Mouse (Mus musculus): ENCODE measurements around the gene Snrpd2. TPM values are rescaled to one million over a fixed set of nuclear protein-coding genes. Genes with fewer than 3 reads are reported as not detected.

The Snrpd2 gene
- 131 and 141 TPM in 2 replicates for polyA plus RNA-seq (2015; fragmentation: Nextera tagmentation; extraction: Ambion mirVana)

DNA sequence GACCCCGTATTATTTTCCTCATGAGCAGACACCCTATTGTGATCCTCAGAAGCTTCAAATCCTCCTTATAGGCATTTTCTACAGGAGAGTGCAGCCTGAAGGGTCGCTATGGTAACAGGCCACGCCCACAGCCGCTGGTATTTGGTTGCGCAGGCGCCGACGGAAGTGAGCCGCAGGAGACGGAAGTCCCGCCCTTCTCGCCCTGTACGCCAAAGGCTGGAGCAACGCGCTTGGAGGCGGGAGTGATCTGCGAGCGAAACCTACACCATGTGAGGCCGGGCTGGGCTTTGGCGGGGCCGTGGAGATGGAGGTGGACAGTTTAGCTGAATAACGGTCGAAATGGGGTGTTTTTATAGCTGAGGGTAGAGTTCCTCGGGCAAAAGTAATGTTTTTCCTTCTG is at the start of gene Snrpd2:
Gene Snrpd2, plus strand, starts transcription at position 97 of the 400 bp plus-strand sequence.
- Histone ChIP-seq H3K4me1 (peaks cover 17% of the 10 kb centered on the region), H3K9me3 (no peaks in the 10 kb centered on the region), H3K4me2 (peak within 1 kb of the TSS; percentile 69), H3K9ac (peak within 1 kb of the TSS; percentile 65), H3K27me3 (replicated peaks) (no peaks in the 10 kb centered on the region), H3K4me3 (replicated peaks) (peak within 1 kb of the TSS; percentile 65), H3K27ac (peak within 1 kb of the TSS; percentile 80), H3K36me3 (peaks cover 8% of the 10 kb centered on the region; the same call in 1 of the 2 replicates)
- under 1% methylated on average over 24 of the region's 24 CpGs for WGBS
- ATAC-seq (ENCODE audit: insufficient read depth, low FRiP score, low read depth): peak; percentile 89

DNA sequence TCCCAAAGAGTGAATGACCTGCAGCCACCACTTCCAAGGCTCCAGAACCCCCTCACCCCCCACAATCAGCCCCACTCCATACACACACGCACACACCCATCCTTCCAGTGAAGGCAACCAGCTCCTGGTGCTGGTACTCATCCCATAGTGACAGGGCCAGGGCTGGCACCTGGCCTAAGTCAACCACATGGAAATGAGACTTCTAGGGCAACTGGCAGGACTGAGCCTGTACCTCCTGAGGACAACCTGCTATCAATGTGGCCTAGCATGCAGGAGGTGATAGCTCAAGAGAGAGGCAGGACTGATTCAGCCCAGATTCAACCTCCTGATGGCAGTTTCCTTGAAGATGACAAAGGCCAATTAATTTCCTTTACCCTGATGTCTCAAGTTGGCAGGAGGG is 49.2 kb upstream of the Snrpd2 start:
- H3K27me3 ChIP-seq (replicated peaks): no peaks in the 10 kb centered on the region
- no peak overlapping the region for H3K4me2 ChIP-seq
- H3K36me3 ChIP-seq: no peaks in the 10 kb centered on the region
- H3K4me3 ChIP-seq (replicated peaks): no peak overlapping the region
- H3K4me1 ChIP-seq: peaks cover 18% of the 10 kb centered on the region
- 79% methylated on average over 1 of the region's 1 CpGs for WGBS
- H3K9me3 ChIP-seq: no peaks in the 10 kb centered on the region
- no peak overlapping the region for H3K27ac ChIP-seq
- ATAC-seq (ENCODE audit: insufficient read depth, low FRiP score, low read depth): no peak
- no peak overlapping the region for H3K9ac ChIP-seq

DNA sequence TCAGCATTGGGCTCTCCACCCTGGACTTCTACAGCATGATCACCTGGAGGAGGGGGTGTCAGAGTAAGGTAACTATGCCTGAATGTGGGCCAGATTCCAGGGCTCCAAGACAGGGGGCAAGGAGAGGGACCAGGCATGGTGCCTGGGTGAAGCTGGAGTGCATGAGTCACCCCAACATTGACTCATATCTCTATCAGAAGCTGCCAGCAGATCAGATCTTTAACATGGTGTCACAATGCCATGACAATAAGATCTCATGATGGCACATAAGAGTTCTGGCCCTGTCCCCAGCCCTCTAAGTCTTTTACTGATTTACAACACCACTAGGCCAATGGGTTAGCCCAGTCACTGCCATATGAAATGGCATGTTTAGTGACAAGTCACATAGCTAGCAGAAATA is 45.8 kb upstream of the Snrpd2 start:
- no peak overlapping the region for H3K4me3 ChIP-seq (replicated peaks)
- no peak for ATAC-seq (ENCODE audit: insufficient read depth, low FRiP score, low read depth)
- H3K4me1 ChIP-seq: no peaks in the 10 kb centered on the region; the same call in 1 of the 2 replicates
- no peaks in the 10 kb centered on the region for H3K36me3 ChIP-seq
- no peak overlapping the region for H3K27ac ChIP-seq
- no peak overlapping the region for H3K9ac ChIP-seq
- no peak overlapping the region for H3K4me2 ChIP-seq
- H3K9me3 ChIP-seq: no peaks in the 10 kb centered on the region
- H3K27me3 ChIP-seq (replicated peaks): no peaks in the 10 kb centered on the region

DNA sequence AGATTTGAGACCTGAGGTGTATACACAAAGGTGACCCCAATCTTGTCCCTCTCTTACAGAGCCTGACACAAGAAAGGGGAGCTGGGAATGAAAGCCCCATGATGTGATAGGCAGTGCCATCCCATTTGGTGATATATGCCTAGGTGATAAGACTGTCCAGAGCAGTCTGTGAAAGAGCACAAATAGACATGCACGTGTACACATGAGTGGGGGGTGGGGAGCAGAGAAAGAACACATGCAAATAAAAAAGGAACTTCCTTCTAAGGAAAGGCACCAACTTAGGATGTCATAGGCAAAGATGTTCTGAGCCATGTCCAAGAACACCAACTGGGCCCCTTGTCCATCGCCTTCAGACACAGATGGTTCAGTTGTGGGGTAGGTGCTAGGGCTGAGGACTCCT is 45.0 kb upstream of the Snrpd2 start:
- no peak overlapping the region for H3K9ac ChIP-seq
- no peak overlapping the region for H3K27ac ChIP-seq
- ATAC-seq (ENCODE audit: insufficient read depth, low FRiP score, low read depth): no peak
- H3K4me1 ChIP-seq: no peaks in the 10 kb centered on the region
- no peak overlapping the region for H3K4me3 ChIP-seq (replicated peaks)
- no peaks in the 10 kb centered on the region for H3K9me3 ChIP-seq
- WGBS: 70% methylated on average over 2 of the region's 2 CpGs
- no peak overlapping the region for H3K4me2 ChIP-seq
- no peaks in the 10 kb centered on the region for H3K27me3 ChIP-seq (replicated peaks)
- no peaks in the 10 kb centered on the region for H3K36me3 ChIP-seq

DNA sequence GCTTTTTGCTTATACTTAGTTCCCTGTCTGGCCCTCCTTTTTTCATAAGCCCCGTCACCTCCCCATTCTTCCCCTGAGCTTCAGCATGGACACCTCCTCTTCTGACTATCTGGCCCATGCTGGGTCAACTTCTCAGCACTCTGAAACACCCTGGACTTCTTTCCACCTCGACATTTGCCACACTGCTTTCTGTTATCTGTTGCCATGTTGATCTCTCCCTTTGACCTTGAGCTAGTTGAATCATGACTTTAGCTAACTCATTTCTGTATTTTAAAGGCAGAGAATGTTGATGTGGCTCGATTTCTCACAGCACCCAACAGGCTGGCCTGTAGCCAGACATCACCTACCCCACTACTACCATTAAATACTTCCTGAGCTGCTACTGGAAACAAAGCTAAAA is 42.1 kb upstream of the Snrpd2 start:
- no peak overlapping the region for H3K27ac ChIP-seq
- WGBS: 48% methylated on average over 3 of the region's 3 CpGs
- H3K36me3 ChIP-seq: no peaks in the 10 kb centered on the region
- H3K27me3 ChIP-seq (replicated peaks): no peaks in the 10 kb centered on the region
- H3K9me3 ChIP-seq: no peaks in the 10 kb centered on the region
- no peak overlapping the region for H3K4me3 ChIP-seq (replicated peaks)
- no peak overlapping the region for H3K4me2 ChIP-seq
- ATAC-seq (ENCODE audit: insufficient read depth, low FRiP score, low read depth): no peak
- H3K4me1 ChIP-seq: no peaks in the 10 kb centered on the region
- H3K9ac ChIP-seq: no peak overlapping the region

GRCm38 (mm10) chr7:19109565-19109964 is 40.0 kb upstream of the Snrpd2 start:
- H3K4me1 ChIP-seq: no peaks in the 10 kb centered on the region
- H3K9ac ChIP-seq: no peak overlapping the region
- no peaks in the 10 kb centered on the region for H3K36me3 ChIP-seq
- no peak overlapping the region for H3K4me2 ChIP-seq
- no peak for ATAC-seq (ENCODE audit: insufficient read depth, low FRiP score, low read depth)
- H3K4me3 ChIP-seq (replicated peaks): no peak overlapping the region
- H3K9me3 ChIP-seq: no peaks in the 10 kb centered on the region
- no peaks in the 10 kb centered on the region for H3K27me3 ChIP-seq (replicated peaks)
- no peak overlapping the region for H3K27ac ChIP-seq
- 74% methylated on average over 1 of the region's 1 CpGs for WGBS

- Histone ChIP-seq H3K27ac (no peak within 1 kb of the TSS), H3K36me3 (no peaks in the 10 kb centered on the region), H3K4me2 (peak within 1 kb of the TSS; percentile 59), H3K4me3 (replicated peaks) (peak within 1 kb of the TSS; percentile 32), H3K4me1 (peaks cover 23% of the 10 kb centered on the region), H3K9me3 (no peaks in the 10 kb centered on the region; the same call in 1 of the 2 replicates), H3K27me3 (replicated peaks) (no peaks in the 10 kb centered on the region), H3K9ac (no peak within 1 kb of the TSS)
- ATAC-seq (ENCODE audit: insufficient read depth, low FRiP score, low read depth): peak; percentile 15; the same call in 1 of the 2 replicates
- 22% methylated on average over 64 of the region's 64 CpGs for WGBS
These were observed 31.3 kb upstream of the Snrpd2 start, which contains the start of gene Gm4969 for GRCm38 (mm10) chr7:19118028-19118771. TSS of gene Gm4969 (minus strand) at chr7:19118368.

- no peak for ATAC-seq (ENCODE audit: insufficient read depth, low FRiP score, low read depth)
- WGBS: 92% methylated on average over 8 of the region's 8 CpGs
- peaks cover 23% of the 10 kb centered on the region for H3K4me1 ChIP-seq
- no peaks in the 10 kb centered on the region for H3K27me3 ChIP-seq (replicated peaks)
- no peak overlapping the region for H3K4me3 ChIP-seq (replicated peaks)
- no peaks in the 10 kb centered on the region; the same call in 1 of the 2 replicates for H3K9me3 ChIP-seq
- no peak overlapping the region for H3K9ac ChIP-seq
- H3K27ac ChIP-seq: no peak overlapping the region
- H3K4me2 ChIP-seq: no peak overlapping the region
- H3K36me3 ChIP-seq: no peaks in the 10 kb centered on the region
These were observed 30.4 kb upstream of the Snrpd2 start for GRCm38 (mm10) chr7:19119083-19119482.

DNA sequence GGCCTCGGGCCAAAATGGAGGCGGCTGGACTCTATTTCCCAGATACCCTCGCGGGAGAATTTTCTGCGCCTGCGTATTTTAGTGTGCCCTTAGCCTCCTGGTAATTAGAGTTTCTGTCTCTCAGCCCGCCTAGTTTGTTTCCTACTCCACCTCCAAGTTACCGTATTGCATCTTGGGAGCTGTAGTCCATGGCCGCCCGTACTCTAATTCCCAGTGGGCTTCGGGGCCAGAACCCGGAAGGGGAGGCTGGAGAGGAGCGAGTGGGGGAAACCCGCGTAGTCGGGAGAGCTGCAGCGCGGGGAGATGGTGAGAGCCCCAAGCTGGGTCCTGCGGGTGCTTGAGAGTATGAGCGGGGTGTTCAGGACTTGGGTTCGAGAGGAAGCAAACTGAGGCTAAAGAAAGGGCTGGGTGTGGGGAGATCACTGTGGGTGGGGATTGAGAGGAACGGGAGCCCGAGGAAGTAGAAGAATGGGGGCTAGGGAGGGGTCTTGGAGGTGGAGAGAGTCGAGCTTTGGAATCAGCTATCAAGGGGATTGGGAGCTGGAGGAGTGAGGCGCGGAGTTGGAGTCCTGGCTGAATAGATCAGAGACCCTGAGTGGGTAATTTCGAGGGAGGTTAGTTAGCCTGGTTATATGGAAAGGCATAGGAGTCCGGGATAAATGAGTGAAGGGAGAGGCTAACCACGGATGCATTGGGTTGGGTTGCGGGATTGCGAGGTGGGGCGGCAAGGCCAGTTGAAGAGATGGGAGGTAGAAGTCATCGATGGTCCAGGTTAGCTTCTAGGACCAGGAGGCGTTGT is 29.7 kb upstream of the Snrpd2 start, which contains the start of gene Fbxo46:
Gene Fbxo46, plus strand, starts transcription at position 229 of the 799 bp plus-strand sequence.
- WGBS: 2% methylated on average over 34 of the region's 34 CpGs
- H3K36me3 ChIP-seq: no peaks in the 10 kb centered on the region

DNA sequence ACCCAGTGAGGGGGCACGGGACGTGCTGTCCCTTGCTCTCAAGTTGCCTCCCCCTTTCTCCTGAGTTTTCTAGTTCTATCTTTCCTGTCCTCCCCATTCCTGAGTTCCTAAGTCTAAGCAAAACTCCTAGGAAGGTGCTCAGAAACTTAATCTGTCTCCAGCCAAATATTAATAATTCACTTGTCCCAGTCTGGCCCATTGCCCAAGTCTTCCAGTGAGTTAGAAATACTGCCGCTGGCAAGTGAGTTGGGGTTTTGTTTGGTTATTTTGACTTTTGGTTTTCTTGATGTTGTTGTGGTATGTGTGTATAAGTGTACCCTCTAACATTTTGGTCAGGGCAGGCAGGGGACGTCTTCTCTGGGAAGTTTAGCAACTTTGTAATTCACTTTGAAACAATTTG is 27.8 kb upstream of the Snrpd2 start:
- Histone ChIP-seq H3K4me1 (peaks cover 23% of the 10 kb centered on the region), H3K9me3 (no peaks in the 10 kb centered on the region; the same call in 1 of the 2 replicates), H3K36me3 (no peaks in the 10 kb centered on the region), H3K27me3 (replicated peaks) (no peaks in the 10 kb centered on the region), H3K4me3 (replicated peaks) (no peak overlapping the region), H3K9ac (no peak overlapping the region), H3K4me2 (no peak overlapping the region), H3K27ac (no peak overlapping the region)
- no peak for ATAC-seq (ENCODE audit: insufficient read depth, low FRiP score, low read depth)
- 92% methylated on average over 4 of the region's 4 CpGs for WGBS

More for the DNA sequence above, 29.7 kb upstream of the Snrpd2 start, which contains the start of gene Fbxo46:
- no peaks in the 10 kb centered on the region; the same call in 1 of the 2 replicates for H3K9me3 ChIP-seq
- H3K4me3 ChIP-seq (replicated peaks): peak within 1 kb of the TSS; percentile 68
- ATAC-seq (ENCODE audit: insufficient read depth, low FRiP score, low read depth): peak; percentile 95
- H3K4me1 ChIP-seq: peaks cover 23% of the 10 kb centered on the region
- 0 out of 2 replicates have a peak within 1 kb of the TSS, but pooled peaks have one; percentile 40 for H3K27ac ChIP-seq
- H3K27me3 ChIP-seq (replicated peaks): no peaks in the 10 kb centered on the region
- H3K9ac ChIP-seq: peak within 1 kb of the TSS; percentile 76
- peak within 1 kb of the TSS; percentile 84 for H3K4me2 ChIP-seq

- Histone ChIP-seq H3K4me3 (replicated peaks) (no peak overlapping the region), H3K36me3 (no peaks in the 10 kb centered on the region), H3K4me1 (peaks cover 16% of the 10 kb centered on the region; the same call in 1 of the 2 replicates), H3K27ac (no peak overlapping the region), H3K9me3 (no peaks in the 10 kb centered on the region), H3K9ac (no peak overlapping the region), H3K27me3 (replicated peaks) (no peaks in the 10 kb centered on the region), H3K4me2 (no peak overlapping the region)
- no peak for ATAC-seq (ENCODE audit: insufficient read depth, low FRiP score, low read depth)
- 86% methylated on average over 6 of the region's 6 CpGs for WGBS
These were observed 24.8 kb upstream of the Snrpd2 start for GRCm38 (mm10) chr7:19124713-19125112.

DNA sequence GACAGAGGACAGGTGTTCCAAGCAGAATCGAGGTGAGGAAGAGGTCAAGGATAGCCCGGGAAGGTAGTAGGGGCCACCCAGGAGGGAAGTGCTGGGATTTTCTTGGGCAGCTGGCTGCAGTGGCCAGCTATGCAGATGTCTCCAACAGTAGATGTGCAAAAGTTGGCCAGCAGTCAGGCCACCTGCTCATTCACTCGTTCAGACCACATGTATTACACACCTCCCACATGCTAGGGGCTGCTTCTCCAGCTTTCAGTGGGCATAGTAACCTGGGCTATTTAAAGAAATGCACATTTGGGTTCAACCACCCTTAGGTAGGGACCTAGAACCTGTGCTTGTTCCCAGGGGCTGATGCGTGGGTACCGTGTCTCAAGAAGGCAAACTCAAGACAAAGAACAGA is 21.8 kb upstream of the Snrpd2 start:
- 75% methylated on average over 5 of the region's 5 CpGs for WGBS
- no peaks in the 10 kb centered on the region for H3K9me3 ChIP-seq
- H3K4me1 ChIP-seq: peaks cover 6% of the 10 kb centered on the region; the same call in 1 of the 2 replicates
- no peak overlapping the region for H3K4me3 ChIP-seq (replicated peaks)
- H3K27me3 ChIP-seq (replicated peaks): no peaks in the 10 kb centered on the region
- no peak overlapping the region for H3K27ac ChIP-seq
- H3K9ac ChIP-seq: no peak overlapping the region
- H3K36me3 ChIP-seq: no peaks in the 10 kb centered on the region
- no peak overlapping the region for H3K4me2 ChIP-seq
- ATAC-seq (ENCODE audit: insufficient read depth, low FRiP score, low read depth): no peak

Data from stomach, embryonic 15.5 days (tissue).